Mouse (Mus musculus) fibroblast of lung, adult 2 months (primary cell): ENCODE results near the gene Mcidas.
"Not testable (repeated sequence)": the region's sequence is repeated elsewhere in the genome, so short reads cannot be mapped to it uniquely, and the experiment has no call there.

Experiments
- DNase-seq: peaks from one replicate; pipeline ENCODE4 v3.0.0-alpha.2; 2011; ENCODE audit warnings: low read depth

Gene Mcidas

DNA sequence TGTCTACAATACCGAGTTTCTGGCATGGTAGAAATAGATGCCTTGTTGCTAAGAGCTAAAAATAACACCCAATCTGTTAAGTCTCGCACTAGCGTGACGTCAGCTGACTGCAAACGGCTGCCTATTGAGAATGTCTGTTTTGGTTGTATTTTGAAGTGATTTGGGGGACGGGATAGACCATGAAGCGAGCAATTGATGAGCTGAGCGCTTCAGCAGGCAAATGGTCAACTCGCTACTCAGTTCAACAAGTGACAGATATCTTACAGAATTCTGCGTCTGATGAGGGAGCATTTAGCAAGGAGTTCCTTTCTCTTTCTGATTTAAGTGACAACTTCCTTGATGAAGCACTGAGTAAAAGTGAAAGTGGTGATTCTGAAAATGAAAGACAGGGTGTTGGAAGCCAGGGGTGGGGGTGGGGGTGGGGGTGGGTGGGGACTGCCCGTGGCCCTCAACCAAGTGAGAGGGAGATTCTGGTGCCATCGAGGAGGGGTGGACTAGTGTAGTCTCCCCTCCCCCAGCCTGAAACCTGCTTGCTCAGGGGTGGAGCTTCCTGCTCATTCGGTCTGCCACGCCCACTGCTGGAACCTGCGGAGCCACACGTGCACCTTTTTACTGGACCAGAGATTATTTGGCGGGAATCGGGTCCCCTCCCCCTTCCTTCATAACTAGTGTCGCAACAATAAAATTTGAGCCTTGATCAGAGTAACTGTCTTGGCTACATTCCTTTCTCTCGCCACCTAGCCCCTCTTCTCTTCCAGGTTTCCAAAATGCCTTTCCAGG lies 19.7 kb downstream of the Mcidas start:
- not testable (repeated sequence) for DNase-seq

- no peak for DNase-seq
Observed at GRCm38 (mm10) chr13:113021521-113021920, 27.9 kb downstream of the Mcidas start.

DNA sequence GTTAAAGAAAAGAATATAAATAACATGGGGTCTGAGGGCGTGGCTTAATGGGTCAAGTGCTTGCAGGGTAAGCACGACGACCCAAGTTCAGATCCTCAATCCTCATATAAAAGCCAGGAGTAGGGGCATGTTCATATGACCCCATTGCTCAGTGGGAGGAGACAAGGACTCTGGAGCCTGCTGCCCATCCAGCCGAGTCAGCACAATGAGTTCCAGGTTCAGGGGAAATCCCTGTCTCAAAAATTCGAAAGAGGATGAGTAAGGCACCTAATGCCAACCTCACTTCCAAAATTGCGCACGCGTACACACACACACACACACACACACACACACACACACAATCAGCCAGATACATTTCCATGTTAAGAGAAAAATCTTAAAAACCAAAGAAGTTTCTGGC lies 28.8 kb downstream of the Mcidas start:
- DNase-seq, result no peak

- no peak for DNase-seq
Observed at GRCm38 (mm10) chr13:113023274-113024143, 29.9 kb downstream of the Mcidas start.

- no peak for DNase-seq
Observed at GRCm38 (mm10) chr13:113031351-113031750, 37.7 kb downstream of the Mcidas start.

GRCm38 (mm10) chr13:113031792-113032571 lies 38.3 kb downstream of the Mcidas start:
- DNase-seq, result no peak

- no peak for DNase-seq
Observed at GRCm38 (mm10) chr13:113032831-113033230, 39.2 kb downstream of the Mcidas start.

GRCm38 (mm10) chr13:113034271-113034886 lies 40.7 kb downstream of the Mcidas start:
- no peak for DNase-seq

DNA sequence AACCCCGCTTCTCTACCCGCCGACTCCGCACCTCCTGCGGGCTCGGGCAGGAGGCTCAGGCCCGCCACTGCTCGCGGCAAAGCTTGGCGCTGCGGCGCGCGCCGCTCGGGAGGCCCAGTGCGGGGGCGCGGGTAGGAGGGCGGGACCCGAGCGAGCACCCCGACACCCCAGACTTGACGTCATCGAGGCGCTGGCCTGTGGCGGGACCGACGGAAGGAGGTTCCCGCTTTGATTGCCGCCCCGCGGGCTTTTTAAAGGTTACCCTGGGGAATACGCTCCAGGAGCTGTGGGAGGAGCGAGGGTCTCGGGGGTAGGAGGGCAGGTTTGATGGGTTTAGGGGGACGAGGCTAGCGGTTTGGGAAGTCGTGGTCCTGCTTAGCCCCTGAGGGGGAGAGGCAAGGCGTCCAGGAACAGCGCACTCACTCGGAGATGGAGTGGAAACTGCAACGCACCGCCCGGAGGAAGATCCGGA lies 41.3 kb downstream of the Mcidas start, which contains the start of gene Cdc20b:
TSS of gene Cdc20b (plus strand) at position 162 of the 472 bp plus-strand sequence.
- no peak for DNase-seq

DNA sequence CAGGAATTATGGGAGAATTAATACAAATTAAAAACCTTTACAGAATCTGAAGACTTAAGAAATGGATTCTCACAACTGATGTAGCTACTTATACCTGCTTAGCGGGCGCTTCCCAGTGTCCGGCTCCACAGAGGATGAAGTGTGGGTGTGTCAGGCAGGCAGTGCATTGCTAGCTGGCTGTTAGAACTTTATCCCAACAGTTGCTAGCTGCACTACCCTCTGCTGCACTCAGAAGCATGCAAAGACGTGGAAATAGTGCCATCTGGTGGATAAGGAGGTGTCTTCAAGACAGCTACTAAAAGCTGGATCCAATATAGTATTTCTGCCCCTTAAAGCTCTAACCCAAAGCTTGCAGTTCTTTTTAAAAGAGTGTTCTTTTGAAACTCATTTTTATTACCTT lies 42.2 kb downstream of the Mcidas start:
- peak; percentile 56 for DNase-seq

DNA sequence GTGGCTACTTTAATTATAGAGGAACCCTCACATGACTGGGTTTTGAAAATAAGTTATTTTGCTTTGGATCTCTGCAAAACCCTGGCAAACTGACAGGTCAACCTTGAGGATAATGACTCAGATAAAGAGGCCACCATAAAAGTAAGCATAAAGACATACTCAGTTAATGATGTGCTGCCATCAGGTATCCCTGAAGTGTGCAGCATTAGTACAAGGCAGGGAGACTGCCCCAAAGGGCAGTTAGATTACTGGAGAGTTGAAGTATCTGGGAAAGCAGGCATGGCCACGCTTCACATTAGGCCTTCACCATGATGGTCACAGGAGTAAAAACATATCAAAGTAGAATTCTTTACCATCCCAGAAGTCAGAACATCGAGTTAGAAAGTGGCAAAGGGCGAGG lies 51.2 kb downstream of the Mcidas start:
- no peak for DNase-seq

GRCm38 (mm10) chr13:113045458-113046110 lies 51.9 kb downstream of the Mcidas start:
- DNase-seq, result no peak

GRCm38 (mm10) chr13:113046211-113046883 lies 52.7 kb downstream of the Mcidas start, which contains the start of gene Gpx8:
Gene Gpx8 (minus strand): TSS chr13:113046410.
- DNase-seq, result peak; percentile 76

- DNase-seq, result no peak
Observed at GRCm38 (mm10) chr13:113047018-113047417, 53.4 kb downstream of the Mcidas start.

GRCm38 (mm10) chr13:113047647-113048046 lies 54.0 kb downstream of the Mcidas start:
- no peak for DNase-seq
